Mouse (Mus musculus) heart, embryonic 13.5 days (tissue): ENCODE data around the gene Eif3l. TPM values are rescaled to one million over a fixed set of nuclear protein-coding genes. Genes with fewer than 3 reads are reported as not detected.

Source experiments
- ATAC-seq: fragments of 200-750 bp; cut with Nextera tagmentation; 2 replicates; pipeline ENCODE4 v1.8.0; 2017; ENCODE audit warnings: moderate TSS enrichment; ENCODE audit not compliant: insufficient number of reproducible peaks, low FRiP score, low TSS enrichment; ENCODE audit errors: extremely low read depth
- H3K27ac ChIP-seq: fragments of 300-500 bp; sonication (generic); replicated peaks from 2 replicates; pipeline ENCODE4 v1.5.1; 2015; ENCODE audit warnings: moderate library complexity, mild to moderate bottlenecking, inconsistent platforms
- H3K27me3 ChIP-seq: fragments of 300-500 bp; sonication (generic); replicated peaks from 2 replicates; pipeline ENCODE4 v1.6.1; 2015; ENCODE audit warnings: mild to moderate bottlenecking, inconsistent platforms
- H3K36me3 ChIP-seq: fragments of 300-500 bp; sonication (generic); 2 replicates; pipeline ENCODE4 v1.6.1; 2015; ENCODE audit warnings: mild to moderate bottlenecking, inconsistent platforms
- H3K4me1 ChIP-seq: fragments of 300-500 bp; sonication (generic); 2 replicates; pipeline ENCODE4 v1.6.1; 2015; ENCODE audit warnings: inconsistent platforms
- H3K4me2 ChIP-seq: fragments of 300-500 bp; sonication (generic); 2 replicates; pipeline ENCODE4 v1.6.1; 2015; ENCODE audit warnings: inconsistent platforms, mild to moderate bottlenecking, moderate library complexity
- H3K4me3 ChIP-seq: fragments of 300-500 bp; sonication (generic); 2 replicates; pipeline ENCODE4 v1.5.1; 2015; ENCODE audit warnings: moderate library complexity, mild to moderate bottlenecking, inconsistent platforms
- H3K9ac ChIP-seq: fragments of 300-500 bp; sonication (generic); 2 replicates; pipeline ENCODE4 v1.6.1; 2015; ENCODE audit warnings: inconsistent platforms, mild to moderate bottlenecking, moderate library complexity
- H3K9me3 ChIP-seq: fragments of 300-500 bp; sonication (generic); 2 replicates; pipeline ENCODE4 v1.6.1; 2016; ENCODE audit warnings: inconsistent platforms
- WGBS: fragments of 180-500 bp; shearing (Covaris S2); methylation state at CpG from one replicate; pipeline ENCODE4 v1.1.7; 2015; ENCODE audit warnings: mixed read lengths; 5-methylcytosine and 5-hydroxymethylcytosine counted together
- polyA plus RNA-seq: library from polyadenylated mRNA; unstranded; fragments of >200 nt; fragmentation: Nextera tagmentation; extraction: Ambion mirVana; gene quantifications from 2 replicates; pipeline ENCODE4 v1.2.1, GENCODE M21; 2015

The Eif3l gene
- polyA plus RNA-seq, 1 experiment from 2014 or later = 154 TPM

DNA sequence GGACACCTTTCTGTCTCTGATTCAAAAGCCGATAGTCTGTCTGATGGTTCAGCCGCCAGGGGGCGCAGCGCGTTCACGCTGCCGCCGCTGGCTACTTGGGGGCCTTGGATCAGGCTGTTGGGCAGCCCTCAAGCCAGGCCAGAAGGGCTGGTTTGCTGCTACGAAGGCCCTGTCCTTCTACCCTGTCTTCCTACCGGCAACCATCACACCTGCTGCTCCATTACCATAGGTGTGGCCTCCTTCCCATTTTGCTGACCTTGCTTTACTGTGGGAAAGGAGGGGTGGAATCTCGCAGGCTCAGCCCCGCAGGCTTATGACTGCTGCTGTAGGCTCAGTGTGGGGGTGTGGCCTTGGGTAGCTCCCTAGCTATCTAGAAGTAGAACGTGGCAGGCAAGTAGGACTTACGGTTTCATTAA, 37.1 kb upstream of the Eif3l start:
- no peak overlapping the region for H3K27ac ChIP-seq
- H3K27me3 ChIP-seq = peaks cover 50% of the 10 kb centered on the region
- H3K9me3 ChIP-seq = no peaks in the 10 kb centered on the region
- H3K36me3 ChIP-seq = peaks cover 6% of the 10 kb centered on the region
- peak overlapping the region; percentile 10; the same call in 1 of the 2 replicates for H3K4me3 ChIP-seq
- no peak for ATAC-seq
- 6% methylated on average over 14 of the region's 14 CpGs for WGBS
- H3K9ac ChIP-seq = 0 out of 2 replicates have a peak overlapping the region, but pooled peaks have one; percentile 58
- peak overlapping the region; percentile 55 for H3K4me2 ChIP-seq
- peaks cover 29% of the 10 kb centered on the region for H3K4me1 ChIP-seq

GRCm38 (mm10) chr15:79038331-79038730, 36.6 kb upstream of the Eif3l start:
- no peak overlapping the region for H3K27ac ChIP-seq
- 0 out of 2 replicates have a peak overlapping the region, but pooled peaks have one; percentile 10 for H3K4me3 ChIP-seq
- H3K9ac ChIP-seq = no peak overlapping the region
- ATAC-seq = no peak
- peaks cover 33% of the 10 kb centered on the region for H3K4me1 ChIP-seq
- peaks cover 6% of the 10 kb centered on the region for H3K36me3 ChIP-seq
- no peaks in the 10 kb centered on the region for H3K9me3 ChIP-seq
- H3K27me3 ChIP-seq = peaks cover 54% of the 10 kb centered on the region
- peak overlapping the region; percentile 55; the same call in 1 of the 2 replicates for H3K4me2 ChIP-seq
- 61% methylated on average over 10 of the region's 10 CpGs for WGBS

- Histone ChIP-seq H3K36me3 (peaks cover 6% of the 10 kb centered on the region), H3K27me3 (peaks cover 59% of the 10 kb centered on the region), H3K4me3 (no peak overlapping the region), H3K4me2 (no peak overlapping the region), H3K4me1 (peaks cover 34% of the 10 kb centered on the region), H3K9ac (peak overlapping the region; percentile 21; the same call in 1 of the 2 replicates), H3K9me3 (no peaks in the 10 kb centered on the region), H3K27ac (no peak overlapping the region)
- peak; percentile 38; the same call in 1 of the 2 replicates for ATAC-seq
- WGBS = 11% methylated on average over 7 of the region's 7 CpGs
Observed at GRCm38 (mm10) chr15:79038853-79039252, 36.1 kb upstream of the Eif3l start.

- Histone ChIP-seq H3K4me1 (peaks cover 34% of the 10 kb centered on the region), H3K27me3 (peaks cover 77% of the 10 kb centered on the region), H3K9me3 (no peaks in the 10 kb centered on the region), H3K4me3 (peak overlapping the region; percentile 31), H3K27ac (no peak overlapping the region), H3K9ac (peak overlapping the region; percentile 61), H3K36me3 (peaks cover 5% of the 10 kb centered on the region), H3K4me2 (peak overlapping the region; percentile 57)
- ATAC-seq = no peak
- WGBS = 19% methylated on average over 24 of the region's 24 CpGs
Observed at GRCm38 (mm10) chr15:79040501-79041416, 34.2 kb upstream of the Eif3l start.

GRCm38 (mm10) chr15:79041585-79041984, 33.4 kb upstream of the Eif3l start, which contains the start of gene Galr3:
Gene Galr3, plus strand, starts transcription at chr15:79041885.
- peaks cover 79% of the 10 kb centered on the region for H3K27me3 ChIP-seq
- H3K27ac ChIP-seq = no peak within 1 kb of the TSS
- no peaks in the 10 kb centered on the region for H3K36me3 ChIP-seq
- H3K9me3 ChIP-seq = no peaks in the 10 kb centered on the region
- peak within 1 kb of the TSS; percentile 95 for H3K4me2 ChIP-seq
- H3K4me1 ChIP-seq = peaks cover 34% of the 10 kb centered on the region
- WGBS = 68% methylated on average over 6 of the region's 6 CpGs
- no peak for ATAC-seq
- peak within 1 kb of the TSS; percentile 63 for H3K4me3 ChIP-seq
- peak within 1 kb of the TSS; percentile 76 for H3K9ac ChIP-seq

- Histone ChIP-seq H3K27me3 (peaks cover 85% of the 10 kb centered on the region), H3K4me3 (peak overlapping the region; percentile 63)
Observed at GRCm38 (mm10) chr15:79042721-79043491, 32.1 kb upstream of the Eif3l start.

GRCm38 (mm10) chr15:79044837-79045236, 30.1 kb upstream of the Eif3l start:
- no peak overlapping the region for H3K27ac ChIP-seq
- H3K9ac ChIP-seq = no peak overlapping the region
- no peaks in the 10 kb centered on the region for H3K9me3 ChIP-seq
- 47% methylated on average over 4 of the region's 4 CpGs for WGBS
- no peak overlapping the region for H3K4me2 ChIP-seq
- peaks cover 81% of the 10 kb centered on the region for H3K27me3 ChIP-seq
- no peak for ATAC-seq
- no peaks in the 10 kb centered on the region for H3K36me3 ChIP-seq
- no peak overlapping the region for H3K4me3 ChIP-seq
- H3K4me1 ChIP-seq = peaks cover 23% of the 10 kb centered on the region

More at GRCm38 (mm10) chr15:79042721-79043491, 32.1 kb upstream of the Eif3l start:
- no peak for ATAC-seq
- peaks cover 32% of the 10 kb centered on the region for H3K4me1 ChIP-seq
- peak overlapping the region; percentile 76 for H3K9ac ChIP-seq
- H3K27ac ChIP-seq = no peak overlapping the region
- peak overlapping the region; percentile 95 for H3K4me2 ChIP-seq
- WGBS = 1% methylated on average over 105 of the region's 105 CpGs
- no peaks in the 10 kb centered on the region for H3K36me3 ChIP-seq
- no peaks in the 10 kb centered on the region for H3K9me3 ChIP-seq

DNA sequence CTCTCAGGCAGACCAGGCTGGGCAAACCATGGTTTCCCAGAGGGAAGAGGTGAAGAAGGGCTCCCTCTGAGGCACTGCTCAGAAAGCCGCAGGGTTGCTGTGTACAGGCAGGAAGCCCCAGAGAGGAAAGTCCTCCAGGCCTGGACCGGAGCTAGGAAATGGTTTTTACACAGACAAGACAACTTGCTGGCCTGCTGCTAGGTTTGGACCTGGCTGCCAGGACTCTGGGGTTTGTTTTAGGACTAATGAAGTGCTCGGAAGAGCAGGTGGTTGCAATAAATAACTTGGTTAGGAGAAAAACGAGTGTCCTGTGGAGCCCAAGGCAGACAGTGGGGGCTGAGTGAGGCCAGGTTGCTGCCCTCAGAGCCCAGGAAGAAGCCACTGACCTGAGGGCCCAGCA, 26.8 kb upstream of the Eif3l start:
- Histone ChIP-seq H3K27ac (no peak overlapping the region), H3K36me3 (peaks cover 10% of the 10 kb centered on the region), H3K27me3 (peaks cover 47% of the 10 kb centered on the region), H3K9ac (no peak overlapping the region), H3K4me1 (peaks cover 8% of the 10 kb centered on the region; the same call in 1 of the 2 replicates), H3K4me2 (no peak overlapping the region), H3K4me3 (no peak overlapping the region), H3K9me3 (no peaks in the 10 kb centered on the region)
- ATAC-seq = no peak
- WGBS = 71% methylated on average over 4 of the region's 4 CpGs

GRCm38 (mm10) chr15:79050160-79050845, 24.7 kb upstream of the Eif3l start:
- H3K9ac ChIP-seq = no peak overlapping the region
- H3K9me3 ChIP-seq = no peaks in the 10 kb centered on the region
- 0 out of 2 replicates have a peak, but pooled peaks cover 5% of the 10 kb centered on the region for H3K4me1 ChIP-seq
- peaks cover 26% of the 10 kb centered on the region for H3K27me3 ChIP-seq
- H3K4me3 ChIP-seq = no peak overlapping the region
- no peak for ATAC-seq
- no peak overlapping the region for H3K27ac ChIP-seq
- H3K36me3 ChIP-seq = peaks cover 31% of the 10 kb centered on the region
- 52% methylated on average over 9 of the region's 9 CpGs for WGBS
- no peak overlapping the region for H3K4me2 ChIP-seq

DNA sequence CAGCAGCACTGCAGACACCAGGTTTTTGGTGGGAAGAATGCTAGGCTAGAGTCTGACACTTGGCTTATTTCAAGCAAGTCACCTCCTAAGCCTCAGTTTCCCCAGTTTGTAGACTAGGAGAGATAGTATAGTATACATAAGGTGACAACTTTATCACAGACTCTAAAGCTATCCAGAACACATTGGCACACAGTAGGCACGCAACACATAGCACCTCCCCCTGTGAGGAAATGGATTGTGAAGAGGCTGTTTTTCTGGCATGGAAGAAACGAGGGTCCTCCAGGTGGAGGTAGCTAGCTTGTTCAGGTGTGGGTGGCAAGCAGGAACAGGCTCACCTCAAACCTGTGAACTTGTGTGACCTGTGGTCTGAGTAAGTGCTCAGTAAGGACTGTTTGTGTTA, 24.0 kb upstream of the Eif3l start:
- H3K27ac ChIP-seq = no peak overlapping the region
- ATAC-seq = no peak
- WGBS = 73% methylated on average over 2 of the region's 2 CpGs

More for the DNA sequence above, 24.0 kb upstream of the Eif3l start:
- H3K4me3 ChIP-seq = no peak overlapping the region
- H3K27me3 ChIP-seq = peaks cover 22% of the 10 kb centered on the region
- H3K36me3 ChIP-seq = peaks cover 38% of the 10 kb centered on the region
- H3K9ac ChIP-seq = no peak overlapping the region
- no peak overlapping the region for H3K4me2 ChIP-seq
- H3K4me1 ChIP-seq = 0 out of 2 replicates have a peak, but pooled peaks cover 5% of the 10 kb centered on the region
- no peaks in the 10 kb centered on the region for H3K9me3 ChIP-seq
